Mouse (Mus musculus): ENCODE data around the gene Bloc1s1.

Gene Bloc1s1

DNA sequence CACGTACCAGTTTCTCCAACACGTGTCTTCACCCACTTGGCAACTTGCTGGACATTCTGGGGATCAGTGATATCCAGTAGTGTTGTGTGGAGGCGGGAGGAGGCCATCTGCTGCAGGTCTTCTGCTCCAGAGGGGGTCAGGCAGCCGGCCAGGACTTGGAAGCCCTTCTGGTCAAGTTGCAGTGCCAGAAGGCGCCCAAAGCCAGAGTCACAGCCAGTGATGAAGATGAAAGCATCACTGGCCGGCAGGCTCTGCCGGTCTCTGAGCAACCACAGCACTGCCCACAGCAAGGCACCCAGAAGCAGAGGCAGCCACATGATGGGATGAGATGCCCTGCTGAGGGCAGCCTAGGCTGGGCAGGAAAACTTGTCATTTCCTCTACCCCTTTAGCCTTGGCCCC is 5.6 kb downstream of the Bloc1s1 start:
- POLR2A ChIA-PET: interaction anchor here in 2 of 4 experiments (1.1 to 7.7 kb wide), 9 partner anchors 7 to 91 kb away, joined by 3 to 132 read pairs (median 7); partner anchors contain the start of genes Itga7 (in 2 of the 2), Cd63 (in 1 of the 2) and Gdf11 (in 1 of the 2)
- CTCF ChIA-PET: interaction anchor here in 1 of 4 experiments (1.3 kb wide), 1 partner anchor 27 kb away, joined by 4 read pairs; no protein-coding TSS in a partner anchor

- POLR2A ChIA-PET: interaction anchor here in 2 of 4 experiments (1.0 to 7.6 kb wide), 5 partner anchors 6 to 27 kb away, joined by 3 to 132 read pairs (median 3); no protein-coding TSS in a partner anchor
- CTCF ChIA-PET: no interaction called here
These were observed 6.4 kb downstream of the Bloc1s1 start for GRCm38 (mm10) chr10:128917400-128917799.

- CTCF ChIA-PET: interaction anchor here in 1 of 4 experiments (0.6 kb wide), 1 partner anchor 24 kb away, joined by 3 read pairs; no protein-coding TSS in a partner anchor
These were observed 7.2 kb downstream of the Bloc1s1 start for GRCm38 (mm10) chr10:128916665-128917064.

DNA sequence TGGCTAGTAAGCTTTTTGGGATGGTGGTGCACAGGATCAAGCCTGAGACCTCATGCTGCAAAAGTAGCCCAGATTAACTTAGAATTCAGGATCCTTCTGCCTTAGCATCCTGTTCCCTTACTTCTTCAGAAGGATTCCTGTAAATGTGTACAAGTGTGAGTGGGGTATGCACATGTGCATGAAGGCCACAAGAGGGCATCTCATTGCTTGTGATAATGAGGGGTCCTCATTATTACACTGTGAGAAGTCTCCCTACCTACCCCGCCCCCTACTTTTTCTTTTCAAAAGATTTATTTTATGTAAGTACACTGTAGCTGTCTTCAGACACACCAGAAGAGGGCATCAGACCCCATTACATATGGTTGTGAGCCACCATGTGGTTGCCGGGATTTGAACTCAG is 8.3 kb downstream of the Bloc1s1 start:
- CTCF ChIA-PET: interaction anchor here in 3 of 4 experiments (0.6 to 0.7 kb wide), 3 partner anchors 23 to 339 kb away, joined by 3 to 8 read pairs (median 6); partner anchors contain the start of gene Olfr763 (in 1 of the 3)
- POLR2A ChIA-PET: interaction anchor here in 2 of 4 experiments (0.7 to 9.2 kb wide), 10 partner anchors 6 to 93 kb away, joined by 3 to 132 read pairs (median 3); partner anchors contain the start of genes Bloc1s1 (in 2 of the 2), Rdh5 (in 2 of the 2) and Cd63 (in 1 of the 2)

More at GRCm38 (mm10) chr10:128916665-128917064, 7.2 kb downstream of the Bloc1s1 start:
- POLR2A ChIA-PET: interaction anchor here in 2 of 4 experiments (0.8 to 6.0 kb wide), 9 partner anchors 11 to 94 kb away, joined by 3 to 34 read pairs (median 3); partner anchors contain the start of gene Cd63 (in 1 of the 2)

DNA sequence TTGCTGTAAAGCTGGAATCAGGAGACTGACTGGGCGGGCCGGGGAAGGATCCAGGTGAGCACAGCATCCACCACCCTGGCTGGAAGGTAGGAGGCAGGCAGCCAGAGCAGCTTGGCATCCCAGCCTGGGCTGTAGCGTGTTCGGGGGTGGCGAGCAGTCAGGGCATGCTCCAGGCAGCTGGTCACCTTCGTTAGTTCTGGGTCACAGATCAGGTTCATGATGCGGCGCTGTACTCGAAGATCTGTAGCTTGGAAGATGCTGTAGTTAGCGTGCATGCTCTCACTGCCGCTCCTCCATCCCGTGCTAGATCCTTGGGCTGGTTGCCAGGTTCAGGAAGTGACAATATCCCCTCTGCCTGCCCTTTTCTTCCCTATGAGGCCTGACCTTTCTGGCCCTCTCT is 10.1 kb downstream of the Bloc1s1 start:
- POLR2A ChIA-PET: interaction anchor here (0.6 to 9.2 kb wide), 31 partner anchors 8 to 446 kb away, joined by 3 to 132 read pairs (median 4); partner anchors contain the start of genes Bloc1s1 (in 3 of the 4), Cd63 (in 3 of the 4), Rdh5 (in 3 of the 4) and Pa2g4 (in 2 of the 4)
- CTCF ChIA-PET: interaction anchor here (0.6 to 2.5 kb wide), 53 partner anchors 8 to 503 kb away, joined by 3 to 30 read pairs (median 4); partner anchors contain the start of genes Itga7 (in 4 of the 4), Rdh5 (in 4 of the 4), Bloc1s1 (in 3 of the 4) and Cd63 (in 3 of the 4)

- POLR2A ChIA-PET: interaction anchor here (0.6 to 9.2 kb wide), 31 partner anchors 8 to 446 kb away, joined by 3 to 132 read pairs (median 4); partner anchors contain the start of genes Bloc1s1 (in 3 of the 4), Cd63 (in 3 of the 4), Rdh5 (in 3 of the 4) and Itga7 (in 2 of the 4)
- CTCF ChIA-PET: interaction anchor here (0.5 to 2.5 kb wide), 56 partner anchors 8 to 503 kb away, joined by 3 to 30 read pairs (median 4); partner anchors contain the start of genes Itga7 (in 4 of the 4), Rdh5 (in 4 of the 4), Bloc1s1 (in 3 of the 4) and Cd63 (in 3 of the 4)
These were observed 10.6 kb downstream of the Bloc1s1 start for GRCm38 (mm10) chr10:128913219-128913618.

GRCm38 (mm10) chr10:128912791-128913190 is 11.0 kb downstream of the Bloc1s1 start:
- ChIA-PET POLR2A (interaction anchor here (0.6 to 9.2 kb wide), 28 partner anchors 8 to 418 kb away, joined by 3 to 132 read pairs (median 4); partner anchors contain the start of genes Bloc1s1 (in 3 of the 4), Cd63 (in 3 of the 4), Rdh5 (in 3 of the 4) and Itga7 (in 2 of the 4)), CTCF (interaction anchor here (0.5 to 2.5 kb wide), 41 partner anchors 9 to 502 kb away, joined by 3 to 30 read pairs (median 4); partner anchors contain the start of genes Bloc1s1 (in 3 of the 4), Cd63 (in 3 of the 4), Itga7 (in 3 of the 4) and Rdh5 (in 3 of the 4))

DNA sequence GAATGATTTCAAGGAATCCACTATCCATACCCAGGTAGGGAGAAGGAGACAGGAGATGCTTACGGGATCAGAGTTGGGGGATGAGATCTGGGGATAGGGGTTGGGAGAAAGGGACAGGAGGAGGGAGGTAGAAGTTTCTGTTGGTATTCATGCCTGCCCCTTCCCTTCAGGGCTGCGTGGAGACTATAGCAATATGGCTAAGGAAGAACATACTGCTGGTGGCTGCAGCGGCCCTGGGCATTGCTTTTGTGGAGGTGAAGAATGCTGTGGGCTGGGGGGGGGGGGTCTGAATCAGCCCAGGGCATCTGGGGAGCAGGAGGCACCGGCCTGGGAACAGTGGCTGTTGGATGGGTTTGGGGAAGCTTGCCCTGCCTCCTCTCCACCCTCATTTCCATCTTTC is 11.6 kb downstream of the Bloc1s1 start:
- CTCF ChIA-PET: interaction anchor here (0.7 to 2.5 kb wide), 8 partner anchors 10 to 63 kb away, joined by 3 to 30 read pairs (median 8); partner anchors contain the start of genes Bloc1s1 (in 2 of the 4), Rdh5 (in 2 of the 4) and Gdf11 (in 1 of the 4)
- POLR2A ChIA-PET: interaction anchor here in 2 of 4 experiments (0.6 to 9.2 kb wide), 6 partner anchors 9 to 33 kb away, joined by 3 to 132 read pairs (median 10); partner anchors contain the start of genes Bloc1s1 (in 1 of the 2), Cd63 (in 1 of the 2) and Rdh5 (in 1 of the 2)

DNA sequence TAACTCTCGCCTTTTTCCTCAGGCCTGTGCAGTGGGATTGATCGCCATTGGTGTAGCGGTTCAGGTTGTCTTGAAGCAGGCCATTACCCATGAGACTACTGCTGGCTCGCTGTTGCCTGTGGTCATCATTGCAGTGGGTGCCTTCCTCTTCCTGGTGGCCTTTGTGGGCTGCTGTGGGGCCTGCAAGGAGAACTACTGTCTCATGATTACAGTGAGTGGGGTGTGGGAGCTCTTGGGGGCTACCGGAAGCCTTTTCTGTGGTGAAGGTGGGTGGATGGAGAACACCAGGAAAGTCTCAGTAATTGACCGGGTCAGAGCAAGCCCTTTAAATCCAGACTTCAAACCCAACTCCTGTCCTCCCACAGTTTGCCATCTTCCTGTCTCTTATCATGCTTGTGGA is 12.4 kb downstream of the Bloc1s1 start:
- CTCF ChIA-PET: interaction anchor here in 2 of 4 experiments (1.2 to 1.8 kb wide), 2 partner anchors 12 to 66 kb away, joined by 3 to 4 read pairs; partner anchors contain the start of gene Bloc1s1 (in 1 of the 2)
- POLR2A ChIA-PET: interaction anchor here in 3 of 4 experiments (0.6 to 9.2 kb wide), 11 partner anchors 9 to 818 kb away, joined by 3 to 132 read pairs (median 3); partner anchors contain the start of genes Bloc1s1 (in 3 of the 3), Rdh5 (in 3 of the 3), Cd63 (in 1 of the 3) and Ormdl2 (in 1 of the 3)

- CTCF ChIA-PET: interaction anchor here in 3 of 4 experiments (0.6 to 1.9 kb wide), 8 partner anchors 13 to 304 kb away, joined by 3 to 8 read pairs (median 4); partner anchors contain the start of genes Bloc1s1 (in 1 of the 3), Itga7 (in 1 of the 3) and Rdh5 (in 1 of the 3)
- POLR2A ChIA-PET: interaction anchor here (0.6 to 9.2 kb wide), 33 partner anchors 9 to 536 kb away, joined by 3 to 132 read pairs (median 5); partner anchors contain the start of genes Cd63 (in 3 of the 4), Rdh5 (in 3 of the 4), Bloc1s1 (in 2 of the 4) and Esyt1 (in 1 of the 4)
These were observed 13.6 kb downstream of the Bloc1s1 start for GRCm38 (mm10) chr10:128910066-128910841.

GRCm38 (mm10) chr10:128909567-128910028 is 14.2 kb downstream of the Bloc1s1 start:
- ChIA-PET POLR2A (interaction anchor here (0.6 to 9.2 kb wide), 48 partner anchors 9 to 542 kb away, joined by 3 to 132 read pairs (median 5); partner anchors contain the start of genes Cd63 (in 4 of the 4), Bloc1s1 (in 3 of the 4), Itga7 (in 2 of the 4) and Pa2g4 (in 2 of the 4)), CTCF (interaction anchor here in 3 of 4 experiments (0.6 to 1.9 kb wide), 8 partner anchors 14 to 1354 kb away, joined by 3 to 8 read pairs (median 3); partner anchors contain the start of genes Bloc1s1 (in 1 of the 3), Gdf11 (in 1 of the 3) and Rdh5 (in 1 of the 3))

- ChIA-PET CTCF (interaction anchor here (0.5 to 1.9 kb wide), 15 partner anchors 13 to 1353 kb away, joined by 3 to 8 read pairs (median 3); partner anchors contain the start of genes Bloc1s1 (in 1 of the 4), Gdf11 (in 1 of the 4) and Rdh5 (in 1 of the 4)), POLR2A (interaction anchor here (0.5 to 9.2 kb wide), 58 partner anchors 8 to 1928 kb away, joined by 3 to 132 read pairs (median 5); partner anchors contain the start of genes Cd63 (in 4 of the 4), Bloc1s1 (in 3 of the 4), Itga7 (in 2 of the 4) and Pa2g4 (in 2 of the 4))
These were observed 14.9 kb downstream of the Bloc1s1 start for GRCm38 (mm10) chr10:128908778-128909448.

- ChIA-PET POLR2A (interaction anchor here in 1 of 4 experiments (1.9 kb wide), 1 partner anchor 18 kb away, joined by 9 read pairs; the partner anchor contains the start of genes Bloc1s1 and Rdh5), CTCF (interaction anchor here in 1 of 4 experiments (0.7 kb wide), 1 partner anchor 804 kb away, joined by 3 read pairs; no protein-coding TSS in a partner anchor)
These were observed 19.0 kb downstream of the Bloc1s1 start for GRCm38 (mm10) chr10:128904812-128905211.

DNA sequence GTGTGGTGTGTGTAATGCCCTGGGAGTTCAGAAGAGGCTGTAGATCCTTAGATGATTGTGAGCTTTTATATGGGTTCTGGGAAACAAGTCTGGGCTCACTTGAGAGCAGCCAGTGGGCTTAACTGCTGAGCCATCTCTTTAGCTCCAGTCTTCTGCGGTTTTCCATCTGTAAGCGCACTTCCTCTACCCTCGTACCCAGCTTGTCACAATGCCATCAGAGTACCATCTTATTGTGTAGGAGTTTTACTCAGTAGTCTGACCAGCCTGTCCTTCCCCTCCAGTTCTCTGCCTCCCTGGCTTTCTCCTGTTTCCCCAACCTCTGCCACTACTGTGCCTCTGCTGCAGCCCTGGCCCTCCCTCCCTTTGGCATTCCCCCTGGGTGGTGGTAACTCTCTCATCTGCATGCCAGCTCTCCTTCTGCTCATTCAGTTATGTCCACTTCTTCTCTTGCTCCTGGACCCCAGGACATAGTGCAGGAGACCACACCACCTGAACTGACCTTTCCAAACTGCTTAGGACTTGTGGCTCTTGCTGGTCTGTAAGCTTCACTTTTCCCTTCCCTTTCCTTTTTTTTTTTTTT is 21.3 kb downstream of the Bloc1s1 start:
- ChIA-PET CTCF (interaction anchor here (0.5 to 3.8 kb wide), 12 partner anchors 11 to 1191 kb away, joined by 3 to 29 read pairs (median 5); no protein-coding TSS in a partner anchor), POLR2A (interaction anchor here in 3 of 4 experiments (0.6 to 4.6 kb wide), 23 partner anchors 10 to 634 kb away, joined by 3 to 34 read pairs (median 4); partner anchors contain the start of genes Bloc1s1 (in 1 of the 3), Cs (in 1 of the 3) and Pym1 (in 1 of the 3))

GRCm38 (mm10) chr10:128901409-128901808 is 22.4 kb downstream of the Bloc1s1 start:
- CTCF ChIA-PET: interaction anchor here in 3 of 4 experiments (0.7 to 3.8 kb wide), 7 partner anchors 11 to 312 kb away, joined by 3 to 29 read pairs (median 5); partner anchors contain the start of gene Gdf11 (in 1 of the 3)
- POLR2A ChIA-PET: interaction anchor here (0.6 to 4.6 kb wide), 27 partner anchors 8 to 564 kb away, joined by 3 to 34 read pairs (median 4); partner anchors contain the start of genes Bloc1s1 (in 2 of the 4), Gdf11 (in 2 of the 4), Rab5b (in 2 of the 4) and Rdh5 (in 2 of the 4)
